Mouse (Mus musculus) MEL (cell line): Measurements from ENCODE around the gene Gnat1. TPM values are rescaled to one million over a fixed set of nuclear protein-coding genes. Genes with fewer than 3 reads are reported as not detected.

ENCODE experiments used
- DNase-seq: peaks from one replicate; pipeline ENCODE4 v3.0.0; 2011; ENCODE audit warnings: low read depth, low spot score
- H3K27ac ChIP-seq: 2 replicates; pipeline ENCODE4 v1.5.1; 2012; ENCODE audit warnings: low read depth, mild to moderate bottlenecking, control low read depth, low read length, moderate library complexity; ENCODE audit not compliant: control insufficient read depth
- H3K27me3 ChIP-seq, 2 experiments: fragments of 150-350 bp in 1 of 2; sonication (generic) in 1 of 2; 2 replicates each; pipeline ENCODE4 v1.6.1; 2012; ENCODE audit warnings: low read length in 2 of 2, mild to moderate bottlenecking in 2 of 2, improper control_type of control experiment in 1 of 2, moderate library complexity in 1 of 2; ENCODE audit not compliant: insufficient read depth in 2 of 2, control insufficient read depth in 1 of 2
- H3K36me3 ChIP-seq, 2 experiments: 2 replicates each; pipeline ENCODE4 v1.6.1; 2012 to 2014; ENCODE audit warnings: low read length in 2 of 2, improper control_type of control experiment in 1 of 2, inconsistent platforms in 1 of 2, mild to moderate bottlenecking in 1 of 2; ENCODE audit not compliant: insufficient read depth in 2 of 2, control insufficient read depth in 1 of 2
- H3K4me1 ChIP-seq, 2 experiments: fragments of 150-350 bp in 1 of 2; sonication (generic) in 1 of 2; 2 replicates each; pipeline ENCODE4 v1.6.1; 2012; ENCODE audit warnings: low read length in 2 of 2, improper control_type of control experiment in 1 of 2, mild to moderate bottlenecking in 1 of 2; ENCODE audit not compliant: insufficient read depth in 2 of 2, control insufficient read depth in 1 of 2
- H3K4me3 ChIP-seq, 2 experiments: fragments of 150-350 bp in 1 of 2; sonication (generic) in 1 of 2; 2 replicates each; pipeline ENCODE4 v1.5.1; 2012; ENCODE audit warnings: low read depth in 2 of 2, low read length in 2 of 2, mild to moderate bottlenecking in 2 of 2, moderate library complexity in 2 of 2, control low read depth in 1 of 2, improper control_type of control experiment in 1 of 2; ENCODE audit not compliant: control insufficient read depth in 1 of 2, insufficient read depth in 1 of 2
- H3K79me2 ChIP-seq: 2 replicates; pipeline ENCODE4 v1.6.1; 2012; ENCODE audit warnings: mild to moderate bottlenecking, low read length, moderate library complexity; ENCODE audit not compliant: control insufficient read depth, poor library complexity, insufficient read depth
- H3K9ac ChIP-seq: 2 replicates; pipeline ENCODE4 v1.6.1; 2012; ENCODE audit warnings: low read depth, mild to moderate bottlenecking, control low read depth, low read length, moderate library complexity; ENCODE audit not compliant: control insufficient read depth, poor library complexity, severe bottlenecking
- H3K9me3 ChIP-seq: fragments of 150-350 bp; sonication (generic); replicated peaks from 2 replicates; pipeline ENCODE4 v1.6.1; 2012; ENCODE audit warnings: mild to moderate bottlenecking, low read length, improper control_type of control experiment, moderate library complexity; ENCODE audit not compliant: insufficient read depth
- BHLHE40 ChIP-seq: IDR thresholded peaks from 2 replicates; pipeline ENCODE4 v1.6.1; 2012; ENCODE audit warnings: low read depth, mild to moderate bottlenecking, inconsistent platforms, low read length, improper control_type of control experiment, borderline replicate concordance
- CHD1 ChIP-seq: IDR thresholded peaks from 2 replicates; pipeline ENCODE4 v1.6.1; 2012; ENCODE audit warnings: low read depth, mild to moderate bottlenecking, inconsistent platforms, low read length, improper control_type of control experiment
- CHD2 ChIP-seq: IDR thresholded peaks from 2 replicates; pipeline ENCODE4 v1.6.1; 2011; ENCODE audit warnings: low read length, improper control_type of control experiment
- EP300 ChIP-seq, 2 experiments: IDR thresholded peaks; 2 replicates each; pipeline ENCODE4 v1.6.1; 2011; ENCODE audit warnings: improper control_type of control experiment in 2 of 2, low read length in 2 of 2, low read depth in 1 of 2, mild to moderate bottlenecking in 1 of 2
- ETS1 ChIP-seq: IDR thresholded peaks from 2 replicates; pipeline ENCODE4 v1.6.1; 2012; ENCODE audit warnings: low read depth, mild to moderate bottlenecking, inconsistent platforms, low read length, improper control_type of control experiment, moderate library complexity
- KAT2A ChIP-seq: conservative IDR thresholded peaks from 2 replicates; pipeline ENCODE4 v1.6.1; 2012; ENCODE audit warnings: low read depth, low read length, improper control_type of control experiment, inconsistent platforms
- MAFK ChIP-seq: IDR thresholded peaks from 2 replicates; pipeline ENCODE4 v1.6.1; 2011; ENCODE audit warnings: low read depth, mild to moderate bottlenecking, low read length, improper control_type of control experiment, borderline replicate concordance
- RAD21 ChIP-seq: IDR thresholded peaks from 2 replicates; pipeline ENCODE4 v1.6.1; 2011; ENCODE audit warnings: mild to moderate bottlenecking, low read depth, low read length, improper control_type of control experiment
- SIN3A ChIP-seq: IDR thresholded peaks from 2 replicates; pipeline ENCODE4 v1.6.1; 2012; ENCODE audit warnings: low read length, improper control_type of control experiment, inconsistent platforms
- TAL1 ChIP-seq: IDR thresholded peaks from 2 replicates; pipeline ENCODE4 v1.6.1; 2012; ENCODE audit warnings: mild to moderate bottlenecking, inconsistent platforms, low read length, moderate library complexity, mixed read lengths
- UBTF ChIP-seq: IDR thresholded peaks from 2 replicates; pipeline ENCODE4 v1.6.1; 2012; ENCODE audit warnings: low read depth, mild to moderate bottlenecking, inconsistent platforms, low read length, improper control_type of control experiment, moderate library complexity, borderline replicate concordance; ENCODE audit not compliant: insufficient read depth
- polyA plus RNA-seq, 2 experiments: library from polyadenylated mRNA; stranded (reverse) in 1 of 2; unstranded in 1 of 2; fragments of >175 nt in 1 of 2; fragments of >200 nt in 1 of 2; gene quantifications; 2 replicates each; pipeline versions ENCODE4 v1.2.1 to v1.2.4; 2012; ENCODE audit warnings: low replicate concordance in 2 of 2, low read depth in 1 of 2; ENCODE audit not compliant: insufficient read length in 2 of 2, insufficient read depth in 1 of 2, missing spikeins in 1 of 2
- total RNA-seq: library from RNA; depleted of rRNA; stranded (reverse); fragments of 300-350 nt; gene quantifications from 2 replicates; pipeline ENCODE4 v1.2.3, GENCODE M21; 2012

The Gnat1 gene
- total and polyA plus RNA-seq, 3 experiments, result 0.27 to 326 TPM; not detected in 1

DNA sequence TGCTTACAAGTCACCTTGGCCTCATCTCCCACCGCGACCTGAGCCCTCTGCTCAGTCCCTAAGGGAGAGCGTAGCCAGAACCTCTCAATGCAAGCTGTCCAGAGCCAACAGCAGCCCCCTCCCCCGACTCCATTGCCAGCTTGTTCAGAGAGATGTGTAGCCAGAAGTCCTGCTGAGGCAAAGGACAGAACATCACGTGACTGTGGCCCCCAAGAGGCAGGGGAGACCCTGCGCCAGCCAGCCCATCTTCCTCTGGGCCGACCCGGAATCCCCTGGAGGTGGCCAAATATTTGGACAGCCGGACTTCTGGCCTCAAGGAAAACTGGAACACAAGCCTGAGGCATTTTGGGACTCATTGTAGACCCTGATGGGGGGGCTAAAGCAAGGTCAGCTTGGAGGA is 16.0 kb downstream of the Gnat1 start:
- no peak overlapping the region for H3K9ac ChIP-seq
- no peaks in the 10 kb centered on the region for H3K9me3 ChIP-seq
- H3K27me3 ChIP-seq, result peaks cover 7 to 16% of the 10 kb centered on the region in 2 experiments
- H3K4me1 ChIP-seq, result no peaks in the 10 kb centered on the region
- DNase-seq, result no peak
- H3K4me3 ChIP-seq, result no peak overlapping the region
- TF ChIP-seq EP300 (IDR thresholded peaks at IDR 0.05; ENCODE audit: low read depth in 1 of 2, low read length in 2 of 2) (no peak), SIN3A (no peak), TAL1 (no peak), RAD21 (no peak)
- no peaks in the 10 kb centered on the region for H3K36me3 ChIP-seq
- no peak overlapping the region for H3K27ac ChIP-seq
- no peaks in the 10 kb centered on the region for H3K79me2 ChIP-seq

DNA sequence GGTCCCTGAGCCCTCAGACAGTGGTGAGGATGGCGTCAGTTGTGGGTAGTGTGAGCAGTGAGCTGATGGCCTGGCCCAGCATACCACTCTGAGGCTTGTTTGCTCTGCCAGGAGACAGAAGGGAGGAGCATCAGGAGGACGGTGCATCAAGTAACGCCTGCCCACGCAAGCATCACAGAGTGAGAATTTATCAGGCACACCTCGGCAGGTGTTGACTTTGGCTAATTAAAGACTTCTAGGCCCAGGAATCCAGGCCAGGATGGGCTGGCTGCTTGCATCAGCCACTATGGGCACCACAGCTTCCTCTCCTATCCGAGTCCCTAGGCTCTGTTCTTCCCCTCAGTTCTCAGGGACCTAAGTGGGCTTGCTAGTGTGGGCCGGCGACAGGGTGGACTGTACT is 17.2 kb downstream of the Gnat1 start:
- TF ChIP-seq KAT2A, result no peak
- no peak for TF ChIP-seq ETS1
- Histone ChIP-seq H3K9ac (no peak overlapping the region), H3K27me3 (peaks cover 6 to 12% of the 10 kb centered on the region in 2 experiments), H3K4me3 (no peak overlapping the region), H3K4me1 (no peaks in the 10 kb centered on the region), H3K36me3 (no peaks in the 10 kb centered on the region), H3K27ac (no peak overlapping the region), H3K79me2 (no peaks in the 10 kb centered on the region), H3K9me3 (no peaks in the 10 kb centered on the region)
- no peak for DNase-seq

DNA sequence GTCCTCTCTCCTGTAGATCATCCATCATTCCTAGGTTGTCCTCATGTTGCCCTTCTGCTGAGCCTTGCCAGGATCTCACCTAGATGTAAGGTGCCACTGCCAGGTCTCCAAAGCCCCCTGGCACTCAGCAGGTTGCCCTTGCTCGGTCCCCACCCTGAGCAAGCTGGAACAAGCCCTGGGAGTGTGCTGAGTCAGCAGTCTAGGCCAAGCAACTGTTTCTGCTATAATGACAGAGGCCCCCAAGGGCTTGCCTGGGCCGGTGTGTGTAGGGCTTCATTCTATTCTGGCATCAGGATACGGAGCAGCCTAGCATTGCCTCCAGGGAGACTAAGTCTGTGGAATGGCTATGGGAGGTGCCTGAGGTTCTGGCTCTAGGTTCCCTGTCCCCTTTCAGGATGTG is 18.7 kb downstream of the Gnat1 start:
- Histone ChIP-seq H3K9me3 (no peaks in the 10 kb centered on the region), H3K9ac (no peak overlapping the region), H3K36me3 (no peaks in the 10 kb centered on the region), H3K79me2 (no peaks in the 10 kb centered on the region), H3K4me3 (no peak overlapping the region), H3K4me1 (no peaks in the 10 kb centered on the region), H3K27me3 (peaks cover 6 to 10% of the 10 kb centered on the region in 2 experiments), H3K27ac (no peak overlapping the region)
- TF ChIP-seq UBTF (no peak), MAFK (peak; percentile 36)
- no peak for DNase-seq

DNA sequence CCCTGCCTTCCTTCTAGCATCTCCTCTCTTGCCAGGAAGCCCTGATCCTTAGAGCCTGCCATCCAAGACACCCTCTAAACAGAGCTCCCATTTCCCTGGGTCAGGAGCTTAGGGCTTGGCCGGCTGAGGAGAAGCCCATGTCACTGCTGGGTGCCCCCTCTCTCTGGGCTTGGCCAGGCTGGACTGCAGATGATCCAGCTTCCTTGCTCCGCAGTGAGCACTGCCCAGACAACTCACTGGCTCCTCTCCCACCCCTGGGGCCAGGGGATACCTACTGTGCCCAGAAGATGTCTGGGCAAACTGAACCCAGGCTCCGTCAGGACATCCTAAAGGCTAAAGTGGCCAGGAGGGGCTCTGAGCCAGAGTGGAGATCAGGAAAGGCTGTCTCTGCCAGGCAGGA is 19.6 kb downstream of the Gnat1 start:
- H3K36me3 ChIP-seq, result no peaks in the 10 kb centered on the region
- H3K79me2 ChIP-seq, result no peaks in the 10 kb centered on the region
- no peak overlapping the region for H3K4me3 ChIP-seq
- H3K27me3 ChIP-seq, result peaks cover 6 to 9% of the 10 kb centered on the region in 2 experiments
- no peak overlapping the region for H3K27ac ChIP-seq
- no peaks in the 10 kb centered on the region for H3K4me1 ChIP-seq
- no peak for TF ChIP-seq SIN3A
- TF ChIP-seq BHLHE40, result no peak
- no peak for TF ChIP-seq CHD2
- no peak for TF ChIP-seq RAD21
- TF ChIP-seq CHD1, result no peak
- TF ChIP-seq, all 39 proteins: peak for 0
- no peak overlapping the region for H3K9ac ChIP-seq
- H3K9me3 ChIP-seq, result no peaks in the 10 kb centered on the region
- DNase-seq, result no peak
